In the genomic region with DNA sequence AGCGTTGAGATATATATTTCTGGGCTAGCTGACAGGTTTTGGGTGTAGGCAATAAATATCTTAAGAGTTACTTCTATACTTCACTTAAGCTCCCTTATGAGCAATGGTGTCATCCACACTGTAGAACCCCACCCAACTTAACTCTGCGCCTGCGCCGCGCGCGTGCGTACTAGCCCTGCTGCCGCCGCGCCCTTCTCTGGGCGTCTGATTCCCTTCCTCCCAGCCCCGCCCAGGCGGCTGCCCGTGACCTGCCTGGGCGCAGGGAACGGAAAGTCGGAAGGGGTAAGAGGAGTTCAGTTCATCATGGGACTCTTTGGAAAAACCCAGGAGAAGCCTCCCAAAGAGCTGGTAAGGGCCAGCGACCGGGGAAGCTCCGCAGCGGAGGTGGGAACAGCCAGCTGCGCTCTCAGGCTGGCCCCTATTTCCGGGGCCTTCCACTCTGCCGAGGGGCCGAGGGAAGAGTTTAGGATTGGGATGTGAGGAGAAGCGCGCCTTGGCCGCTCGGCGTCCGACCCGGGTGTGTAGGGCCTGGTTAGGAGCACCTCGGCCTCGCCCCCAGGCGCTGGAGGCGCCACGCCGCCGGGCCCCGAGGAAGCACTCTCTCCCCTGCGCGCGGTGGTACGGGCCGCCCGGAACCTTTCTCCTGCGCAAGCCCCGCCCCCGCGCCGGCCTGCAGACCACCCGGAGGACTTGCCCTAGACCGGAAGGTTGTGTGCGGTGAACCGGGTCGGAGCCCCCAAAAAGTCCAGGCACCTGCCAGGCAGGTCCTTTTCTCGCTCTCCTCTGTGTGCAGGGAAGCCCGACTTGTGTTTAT, we compare ENCODE assay signal across 8 mouse cellular contexts. TPM values are rescaled to one million over a fixed set of nuclear protein-coding genes. Genes with fewer than 3 reads are reported as not detected.
DNase-seq lines count a peak whose midpoint lies in the region; ATAC-seq lines count a peak whose summit lies in the region.

A gene (plus strand): TSS at position 112 of the 814 bp plus-strand sequence.

- no peaks in the 10 kb centered on the region for H3K27me3 ChIP-seq in heart, embryonic 14.5 days (ENCODE audit: control insufficient read depth, insufficient read depth, low read length)
- peaks cover 7% of the 10 kb centered on the region for H3K27me3 ChIP-seq in liver, embryonic 13.5 days
- no peaks in the 10 kb centered on the region for H3K27me3 ChIP-seq in stomach, embryonic 16.5 days (ENCODE audit: control insufficient read depth, insufficient read depth, low read length)

- H3K4me1 ChIP-seq in brown adipose tissue, adult 24 weeks (ENCODE audit: control insufficient read depth, insufficient read depth, insufficient read length, low read length): peaks cover 3% of the 10 kb centered on the region
- peaks cover 2 to 7% of the 10 kb centered on the region in 2 experiments; a peak in 3 of 4 replicates for H3K4me1 ChIP-seq in heart, embryonic 14.5 days (ENCODE audit: control insufficient read depth in 2 of 2, insufficient read depth in 2 of 2, low read length in 2 of 2)
- H3K4me1 ChIP-seq in liver, embryonic 13.5 days (replicated peaks): peaks cover 19% of the 10 kb centered on the region
- 0 out of 2 replicates have a peak, but pooled peaks cover 2% of the 10 kb centered on the region for H3K4me1 ChIP-seq in stomach, embryonic 16.5 days (ENCODE audit: control insufficient read depth, insufficient read depth, low read length)

- peak; percentile 96 for DNase-seq in CD4-positive, CD25-positive, alpha-beta regulatory T cell, adult 2 months (ENCODE audit: low read depth, low spot score)
- peak; percentile 84 for DNase-seq in fibroblast of lung, adult 2 months (ENCODE audit: low read depth)
- DNase-seq in kidney, postnatal 14 days: peak; percentile 97
- peak; percentile 95 for DNase-seq in liver, embryonic 13.5 days
- DNase-seq in neural tube, embryonic 10.5 days (ENCODE audit: extremely low spot score, low spot score): peak; percentile 94

- H3K36me3 ChIP-seq in heart, embryonic 14.5 days (ENCODE audit: control insufficient read depth, insufficient read depth, low read length): peaks cover 3% of the 10 kb centered on the region; the same call in 1 of the 2 replicates
- peaks cover 6% of the 10 kb centered on the region; the same call in 1 of the 2 replicates for H3K36me3 ChIP-seq in liver, embryonic 13.5 days
- H3K36me3 ChIP-seq in stomach, embryonic 16.5 days (ENCODE audit: control insufficient read depth, insufficient read depth, low read length): 0 out of 2 replicates have a peak, but pooled peaks cover 3% of the 10 kb centered on the region

- peak; percentile 97 for ATAC-seq in heart, embryonic 14.5 days (ENCODE audit: insufficient number of reproducible peaks, insufficient read depth, low FRiP score, low read depth)
- ATAC-seq in liver, embryonic 13.5 days (ENCODE audit: low read depth): peak; percentile 99
- ATAC-seq in stomach, embryonic 16.5 days (ENCODE audit: insufficient read depth, low FRiP score): peak; percentile 99

- peak within 1 kb of the TSS; percentile 99 for H3K9ac ChIP-seq in heart, embryonic 14.5 days (ENCODE audit: low read length)
- peak within 1 kb of the TSS; percentile 96 for H3K9ac ChIP-seq in liver, embryonic 13.5 days
- peak within 1 kb of the TSS; percentile 96 for H3K9ac ChIP-seq in stomach, embryonic 16.5 days (ENCODE audit: low read length)

- under 1% methylated on average over 59 of the region's 59 CpGs for WGBS in heart, embryonic 14.5 days
- WGBS in liver, embryonic 13.5 days (ENCODE audit: insufficient replicate concordance): under 1% methylated on average over 59 of the region's 59 CpGs
- WGBS in stomach, embryonic 16.5 days: under 1% methylated on average over 58 of the region's 59 CpGs

- peak within 1 kb of the TSS; percentile 87 for H3K4me3 ChIP-seq in brown adipose tissue, adult 24 weeks (ENCODE audit: insufficient read depth, low read depth, low read length)
- H3K4me3 ChIP-seq in heart, embryonic 14.5 days (ENCODE audit: control insufficient read depth in 1 of 2, insufficient read depth in 1 of 2, low read depth in 1 of 2, low read length in 2 of 2): peak within 1 kb of the TSS; percentile 88 to 98
- H3K4me3 ChIP-seq in liver, embryonic 13.5 days (replicated peaks): peak within 1 kb of the TSS; percentile 90
- H3K4me3 ChIP-seq in stomach, embryonic 16.5 days (replicated peaks; ENCODE audit: low read length): peak within 1 kb of the TSS; percentile 66

- no peaks in the 10 kb centered on the region for H3K9me3 ChIP-seq in heart, embryonic 14.5 days (ENCODE audit: control insufficient read depth, low read length)
- H3K9me3 ChIP-seq in liver, embryonic 13.5 days (replicated peaks): no peaks in the 10 kb centered on the region
- no peaks in the 10 kb centered on the region for H3K9me3 ChIP-seq in stomach, embryonic 16.5 days (replicated peaks; ENCODE audit: control insufficient read depth, low read length)

- H3K27ac ChIP-seq in brown adipose tissue, adult 24 weeks (replicated peaks; ENCODE audit: low read depth, low read length): peak within 1 kb of the TSS; percentile 100
- peak within 1 kb of the TSS; percentile 100 for H3K27ac ChIP-seq in heart, embryonic 14.5 days (replicated peaks in 1 of 2; ENCODE audit: control insufficient read depth in 1 of 2, insufficient read depth in 1 of 2, low read depth in 2 of 2, low read length in 2 of 2)
- H3K27ac ChIP-seq in liver, embryonic 13.5 days: peak within 1 kb of the TSS; percentile 97
- H3K27ac ChIP-seq in stomach, embryonic 16.5 days (ENCODE audit: low read length): peak within 1 kb of the TSS; percentile 98

- H3K4me2 ChIP-seq in heart, embryonic 14.5 days (ENCODE audit: low read length): peak within 1 kb of the TSS; percentile 75
- H3K4me2 ChIP-seq in liver, embryonic 13.5 days: peak within 1 kb of the TSS; percentile 67
- peak within 1 kb of the TSS; percentile 67 for H3K4me2 ChIP-seq in stomach, embryonic 16.5 days (ENCODE audit: low read depth, low read length)

RNA-seq across cellular contexts. Expression of the gene that starts here (rescaled TPM):
- 124 and 240 TPM in 2 replicates for polyA plus RNA-seq in brown adipose tissue, adult 24 weeks (2012; ENCODE audit: insufficient read depth, insufficient read length, missing spikeins)
- polyA plus RNA-seq in heart, embryonic 14.5 days (2014; fragmentation: Nextera tagmentation; extraction: Ambion mirVana): 65.6 and 67.3 TPM in 2 replicates
- 35.6 and 43.2 TPM in 2 replicates for polyA plus RNA-seq in liver, embryonic 13.5 days (2015; fragmentation: Nextera tagmentation; extraction: Ambion mirVana)
- 75.1 and 81.0 TPM in 2 replicates for polyA plus RNA-seq in stomach, embryonic 16.5 days (2015; fragmentation: Nextera tagmentation; extraction: Ambion mirVana)

Comparison
In these comparisons a context has a peak if more than half of its experiments do, and no peak if none do; other contexts are left out.
1. Peak in every context shown above with its lines: DNase-seq, ATAC-seq, H3K4me3 ChIP-seq and H3K27ac ChIP-seq.